Mouse (Mus musculus): Measurements from ENCODE around the gene Cldn18. TPM values are rescaled to one million over a fixed set of nuclear protein-coding genes. Genes with fewer than 3 reads are reported as not detected.
A peak's percentile ranks its signal among the peaks of the same experiment; 100 is the strongest.

Gene Cldn18
- total RNA-seq, 2 experiments from 2014 or later, result not detected

- DNase-seq, result no peak
These were observed 32.0 kb downstream of the Cldn18 start for GRCm38 (mm10) chr9:99685061-99685521.

- no peak for DNase-seq
These were observed 35.0 kb downstream of the Cldn18 start for GRCm38 (mm10) chr9:99681980-99682570.

- no peak for DNase-seq
These were observed 41.4 kb downstream of the Cldn18 start for GRCm38 (mm10) chr9:99675714-99676113.

GRCm38 (mm10) chr9:99671603-99672002, 45.5 kb downstream of the Cldn18 start:
- no peak for DNase-seq

GRCm38 (mm10) chr9:99667596-99667995, 49.5 kb downstream of the Cldn18 start:
- DNase-seq, result peak in 1 of 2 experiments; percentile 20

- DNase-seq, result no peak
These were observed 54.2 kb downstream of the Cldn18 start for GRCm38 (mm10) chr9:99662887-99663286.

GRCm38 (mm10) chr9:99662406-99662805, 54.7 kb downstream of the Cldn18 start:
- peak; percentile 43 to 62 for DNase-seq

GRCm38 (mm10) chr9:99661606-99662166, 55.4 kb downstream of the Cldn18 start:
- DNase-seq, result no peak

- no peak for DNase-seq
These were observed 56.3 kb downstream of the Cldn18 start for GRCm38 (mm10) chr9:99660756-99661155.

GRCm38 (mm10) chr9:99646102-99646501, 71.0 kb downstream of the Cldn18 start:
- DNase-seq, result no peak

- DNase-seq, result no peak
These were observed 71.7 kb downstream of the Cldn18 start for GRCm38 (mm10) chr9:99645416-99645815.

GRCm38 (mm10) chr9:99639957-99640356, 77.1 kb downstream of the Cldn18 start:
- DNase-seq, result no peak

Other genes starting within 250 kb of the Cldn18 start
- 10 to 100 TPM; 53.1 to 56.7 TPM for gene Armc8, start 148.4 kb downstream of the Cldn18 start, total RNA-seq (2021)
- 10 to 100 TPM; 12.6 TPM for gene Dbr1, start 141.5 kb downstream of the Cldn18 start, total RNA-seq (2021)
- gene A4gnt, start 104.8 kb downstream of the Cldn18 start, total RNA-seq (2021), result under 1 TPM in 1 of 2 experiments, not detected in 1; 0.15 TPM
- 10 to 100 TPM; 19.7 to 28.6 TPM for gene Dzip1l, start 87.8 kb downstream of the Cldn18 start, total RNA-seq (2021)
- gene Sox14, start 158.9 kb upstream of the Cldn18 start, total RNA-seq (2021), result not detected

Data from layer of hippocampus, postnatal 36 days (tissue).